Comparison of ENCODE assay signal across 8 mouse cellular contexts in genomic region chr8:104032179-104032578, GRCm38 (mm10).
DNase-seq lines count a peak whose midpoint lies in the region; ATAC-seq and TF ChIP-seq lines count a peak whose summit lies in the region.
"Had no signal": no experiment of that assay in that cellular context is flagged by ENCODE, and none has a peak within 500 bp of the region (broad histone marks: within the 10 kb centered on the region; RNA-seq: fewer than 3 reads in every experiment).

No protein-coding gene starts in this region.

- peak in 2 of 3 experiments; percentile 32 to 49; a peak in 3 of 6 replicates for TF ChIP-seq CTCF in MEL (IDR thresholded peaks at IDR 0.05 in 2 of 3, conservative IDR thresholded peaks at IDR 0.05 in 1 of 3; ENCODE audit: control insufficient read depth in 1 of 3, insufficient read depth in 1 of 3, low read depth in 2 of 3, low read length in 3 of 3, poor library complexity in 1 of 3, severe bottlenecking in 1 of 3)
- TF ChIP-seq CTCF in lung, postnatal 0 days (IDR thresholded peaks at IDR 0.05), result peak; percentile 64

- H3K9ac ChIP-seq in MEL (ENCODE audit: control insufficient read depth, low read depth, low read length, poor library complexity, severe bottlenecking), result no peak overlapping the region
- H3K9ac ChIP-seq in lung, postnatal 0 days (replicated peaks; ENCODE audit: low read depth), result no peak overlapping the region

- H3K4me3 ChIP-seq in MEL (ENCODE audit: control insufficient read depth in 1 of 2, insufficient read depth in 1 of 2, low read depth in 2 of 2, low read length in 2 of 2), result no peak overlapping the region
- H3K4me3 ChIP-seq in lung, postnatal 0 days (ENCODE audit: low read depth, low read length), result no peak overlapping the region

- no peak overlapping the region for H3K27ac ChIP-seq in MEL (ENCODE audit: control insufficient read depth, low read depth, low read length)
- H3K27ac ChIP-seq in lung, postnatal 0 days (ENCODE audit: low read length), result no peak overlapping the region

- TF ChIP-seq RAD21 in MEL (IDR thresholded peaks at IDR 0.05; ENCODE audit: low read depth, low read length), result no peak; the same call in 1 of the 2 replicates

- no peak for TF ChIP-seq EP300 in MEL (IDR thresholded peaks at IDR 0.05; ENCODE audit: low read depth in 1 of 2, low read length in 2 of 2)
- no peak for TF ChIP-seq EP300 in lung, postnatal 0 days (IDR thresholded peaks at IDR 0.05)

- peak; percentile 17 for DNase-seq in kidney, postnatal 14 days
- DNase-seq in kidney, postnatal 10 days, result no peak
- DNase-seq in B cell, adult 2 months, result peak; percentile 33 to 40
- peak; percentile 26 for DNase-seq in MEL (ENCODE audit: low read depth, low spot score)
- DNase-seq in lung, postnatal 0 days (ENCODE audit: low spot score), result no peak
- DNase-seq in spleen, adult 12 weeks (ENCODE audit: low spot score), result no peak

- 88% methylated on average over 2 of the region's 2 CpGs for WGBS in lung, postnatal 0 days

- H3K4me2 ChIP-seq in lung, postnatal 0 days (replicated peaks; ENCODE audit: low read depth, low read length), result no peak overlapping the region

- H3K4me1 ChIP-seq in MEL (ENCODE audit: control insufficient read depth in 1 of 2, insufficient read depth in 2 of 2, low read length in 2 of 2), result no peaks in the 10 kb centered on the region
- no peaks in the 10 kb centered on the region for H3K4me1 ChIP-seq in lung, postnatal 0 days (ENCODE audit: insufficient read depth, low read depth, low read length)

- no peaks in the 10 kb centered on the region for H3K9me3 ChIP-seq in MEL (replicated peaks; ENCODE audit: insufficient read depth, low read length)
- peaks cover 6% of the 10 kb centered on the region; the same call in 1 of the 2 replicates for H3K9me3 ChIP-seq in lung, postnatal 0 days (ENCODE audit: low read length)

- no peaks in the 10 kb centered on the region for H3K79me2 ChIP-seq in MEL (ENCODE audit: control insufficient read depth, insufficient read depth, low read length, poor library complexity)

- no peak for ATAC-seq in lung, postnatal 0 days
- ATAC-seq in inflammation-experienced regulatory T-cells, adult 6 months, result no peak
- ATAC-seq: forebrain, embryonic 16.5 days had no signal

- TF ChIP-seq POLR2A in MEL (IDR thresholded peaks at IDR 0.05; ENCODE audit: control insufficient read depth in 1 of 2, insufficient read depth in 1 of 2, low read depth in 1 of 2, low read length in 2 of 2, poor library complexity in 1 of 2), result no peak

- no peaks in the 10 kb centered on the region for H3K27me3 ChIP-seq in MEL (ENCODE audit: control insufficient read depth in 1 of 2, insufficient read depth in 2 of 2, low read length in 2 of 2)
- H3K27me3 ChIP-seq in lung, postnatal 0 days (replicated peaks; ENCODE audit: insufficient read depth, low read length), result no peaks in the 10 kb centered on the region

- no peaks in the 10 kb centered on the region for H3K36me3 ChIP-seq in MEL (ENCODE audit: control insufficient read depth in 1 of 2, insufficient read depth in 2 of 2, low read length in 2 of 2)
- no peaks in the 10 kb centered on the region for H3K36me3 ChIP-seq in lung, postnatal 0 days (ENCODE audit: insufficient read depth, low read length)

TF ChIP-seq in MEL, 35 proteins besides CTCF, POLR2A, EP300 and RAD21:
- TF ChIP-seq MXI1 (IDR thresholded peaks at IDR 0.05; ENCODE audit: low read depth, low read length) (no peak), MAFK (IDR thresholded peaks at IDR 0.05; ENCODE audit: borderline replicate concordance, low read depth, low read length) (no peak), UBTF (IDR thresholded peaks at IDR 0.05; ENCODE audit: borderline replicate concordance, insufficient read depth, low read depth, low read length) (no peak), SMC3 (IDR thresholded peaks at IDR 0.05; ENCODE audit: low read depth, low read length) (peak; percentile 14; the same call in 1 of the 2 replicates), CHD2 (IDR thresholded peaks at IDR 0.05; ENCODE audit: low read length) (no peak), GABPA (IDR thresholded peaks at IDR 0.05; ENCODE audit: low read depth, low read length) (no peak), TAL1 (IDR thresholded peaks at IDR 0.05; ENCODE audit: low read length) (no peak), JUND (IDR thresholded peaks at IDR 0.05; ENCODE audit: low read depth, low read length) (no peak)

Comparison
In these comparisons a context has a peak if more than half of its experiments do, and no peak if none do; other contexts are left out.
1. DNase-seq: peak in kidney, postnatal 14 days (single experiment), B cell, adult 2 months (2 of 2) and MEL (single experiment); none in kidney, postnatal 10 days (single experiment), lung, postnatal 0 days (single experiment) and spleen, adult 12 weeks (single experiment).